Mouse (Mus musculus) midbrain, embryonic 15.5 days (tissue): ENCODE measurements around the gene Zbtb7b. TPM values are rescaled to one million over a fixed set of nuclear protein-coding genes. Genes with fewer than 3 reads are reported as not detected.
A peak's percentile ranks its signal among the peaks of the same experiment; 100 is the strongest.

Source experiments
- ATAC-seq: fragments of 200-750 bp; cut with Nextera tagmentation; replicated peaks from 2 replicates; pipeline ENCODE4 v1.8.0; 2017; ENCODE audit warnings: moderate TSS enrichment
- H3K27ac ChIP-seq: fragments of 300-500 bp; sonication (generic); 2 replicates; pipeline ENCODE4 v1.5.1; 2015; ENCODE audit warnings: mild to moderate bottlenecking, inconsistent platforms
- H3K27me3 ChIP-seq: fragments of 300-500 bp; sonication (generic); replicated peaks from 2 replicates; pipeline ENCODE4 v1.6.1; 2015; ENCODE audit warnings: inconsistent platforms
- H3K36me3 ChIP-seq: fragments of 300-500 bp; sonication (generic); replicated peaks from 2 replicates; pipeline ENCODE4 v1.6.1; 2015; ENCODE audit warnings: inconsistent platforms
- H3K4me1 ChIP-seq: fragments of 300-500 bp; sonication (generic); 2 replicates; pipeline ENCODE4 v1.6.1; 2015; ENCODE audit warnings: inconsistent platforms
- H3K4me2 ChIP-seq: fragments of 300-500 bp; sonication (generic); 2 replicates; pipeline ENCODE4 v1.6.1; 2015; ENCODE audit warnings: inconsistent platforms, mild to moderate bottlenecking, moderate library complexity
- H3K4me3 ChIP-seq: fragments of 300-500 bp; sonication (generic); 2 replicates; pipeline ENCODE4 v1.5.1; 2015; ENCODE audit warnings: mild to moderate bottlenecking, inconsistent platforms
- H3K9ac ChIP-seq: fragments of 300-500 bp; sonication (generic); 2 replicates; pipeline ENCODE4 v1.6.1; 2015; ENCODE audit warnings: mild to moderate bottlenecking, inconsistent platforms
- H3K9me3 ChIP-seq: fragments of 300-500 bp; sonication (generic); 2 replicates; pipeline ENCODE4 v1.6.1; 2016; ENCODE audit warnings: inconsistent platforms
- WGBS: fragments of 180-500 bp; shearing (Covaris S2); methylation state at CpG from one replicate; pipeline ENCODE4 v1.1.7; 2015; ENCODE audit warnings: mixed read lengths; 5-methylcytosine and 5-hydroxymethylcytosine counted together
- polyA plus RNA-seq: library from polyadenylated mRNA; unstranded; fragments of >200 nt; fragmentation: Nextera tagmentation; extraction: Ambion mirVana; gene quantifications from 2 replicates; pipeline ENCODE4 v1.2.1, GENCODE M21; 2015

The Zbtb7b gene
- polyA plus RNA-seq, 1 experiment from 2014 or later, result 0.59 TPM

- no peak overlapping the region for H3K27ac ChIP-seq
- H3K9ac ChIP-seq, result no peak overlapping the region
- H3K4me3 ChIP-seq, result no peak overlapping the region
- H3K27me3 ChIP-seq, result no peaks in the 10 kb centered on the region
- ATAC-seq, result no peak
- H3K36me3 ChIP-seq, result no peaks in the 10 kb centered on the region
- H3K4me1 ChIP-seq, result peaks cover 8% of the 10 kb centered on the region; the same call in 1 of the 2 replicates
- no peaks in the 10 kb centered on the region for H3K9me3 ChIP-seq
- 55% methylated on average over 11 of the region's 11 CpGs for WGBS
- H3K4me2 ChIP-seq, result no peak overlapping the region
Observed at GRCm38 (mm10) chr3:89385451-89385850, 9.1 kb downstream of the Zbtb7b start.

- WGBS, result 46% methylated on average over 12 of the region's 12 CpGs
- Histone ChIP-seq H3K9me3 (no peaks in the 10 kb centered on the region), H3K4me2 (no peak overlapping the region), H3K9ac (no peak overlapping the region), H3K4me1 (peaks cover 5% of the 10 kb centered on the region; the same call in 1 of the 2 replicates), H3K27ac (no peak overlapping the region), H3K27me3 (no peaks in the 10 kb centered on the region), H3K36me3 (no peaks in the 10 kb centered on the region), H3K4me3 (no peak overlapping the region)
- no peak for ATAC-seq
Observed at GRCm38 (mm10) chr3:89384331-89385076, 10.1 kb downstream of the Zbtb7b start.

GRCm38 (mm10) chr3:89383651-89384255 lies 10.8 kb downstream of the Zbtb7b start:
- 88% methylated on average over 5 of the region's 5 CpGs for WGBS
- H3K27me3 ChIP-seq, result no peaks in the 10 kb centered on the region
- no peaks in the 10 kb centered on the region for H3K36me3 ChIP-seq
- H3K4me1 ChIP-seq, result peaks cover 11% of the 10 kb centered on the region
- H3K27ac ChIP-seq, result no peak overlapping the region
- H3K4me2 ChIP-seq, result no peak overlapping the region
- no peaks in the 10 kb centered on the region for H3K9me3 ChIP-seq
- H3K9ac ChIP-seq, result no peak overlapping the region
- H3K4me3 ChIP-seq, result no peak overlapping the region
- ATAC-seq, result no peak

DNA sequence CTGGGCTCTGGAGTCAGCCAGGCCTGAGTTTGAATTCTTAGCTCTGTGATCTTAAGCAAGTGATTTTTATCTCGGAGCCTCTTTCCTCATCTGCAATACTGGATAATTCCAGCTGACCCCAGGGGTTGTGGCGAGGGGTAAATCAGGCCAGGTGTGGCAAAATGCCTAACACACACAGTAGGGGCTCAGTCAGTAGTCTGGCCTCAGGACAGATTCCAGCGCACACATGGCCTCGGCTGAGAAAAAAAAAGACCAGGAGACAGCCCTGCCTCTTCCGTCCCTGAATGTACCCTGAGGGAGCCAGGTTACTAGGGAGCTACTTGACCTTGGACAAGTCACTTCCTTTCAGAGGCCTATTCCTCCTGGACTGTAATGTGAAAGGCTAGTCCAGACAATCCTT lies 11.6 kb downstream of the Zbtb7b start:
- H3K27me3 ChIP-seq, result no peaks in the 10 kb centered on the region
- H3K4me3 ChIP-seq, result no peak overlapping the region
- peaks cover 19% of the 10 kb centered on the region for H3K4me1 ChIP-seq
- H3K36me3 ChIP-seq, result no peaks in the 10 kb centered on the region
- H3K9ac ChIP-seq, result no peak overlapping the region
- ATAC-seq, result no peak
- no peaks in the 10 kb centered on the region for H3K9me3 ChIP-seq
- H3K4me2 ChIP-seq, result no peak overlapping the region
- H3K27ac ChIP-seq, result no peak overlapping the region
- 90% methylated on average over 5 of the region's 5 CpGs for WGBS

DNA sequence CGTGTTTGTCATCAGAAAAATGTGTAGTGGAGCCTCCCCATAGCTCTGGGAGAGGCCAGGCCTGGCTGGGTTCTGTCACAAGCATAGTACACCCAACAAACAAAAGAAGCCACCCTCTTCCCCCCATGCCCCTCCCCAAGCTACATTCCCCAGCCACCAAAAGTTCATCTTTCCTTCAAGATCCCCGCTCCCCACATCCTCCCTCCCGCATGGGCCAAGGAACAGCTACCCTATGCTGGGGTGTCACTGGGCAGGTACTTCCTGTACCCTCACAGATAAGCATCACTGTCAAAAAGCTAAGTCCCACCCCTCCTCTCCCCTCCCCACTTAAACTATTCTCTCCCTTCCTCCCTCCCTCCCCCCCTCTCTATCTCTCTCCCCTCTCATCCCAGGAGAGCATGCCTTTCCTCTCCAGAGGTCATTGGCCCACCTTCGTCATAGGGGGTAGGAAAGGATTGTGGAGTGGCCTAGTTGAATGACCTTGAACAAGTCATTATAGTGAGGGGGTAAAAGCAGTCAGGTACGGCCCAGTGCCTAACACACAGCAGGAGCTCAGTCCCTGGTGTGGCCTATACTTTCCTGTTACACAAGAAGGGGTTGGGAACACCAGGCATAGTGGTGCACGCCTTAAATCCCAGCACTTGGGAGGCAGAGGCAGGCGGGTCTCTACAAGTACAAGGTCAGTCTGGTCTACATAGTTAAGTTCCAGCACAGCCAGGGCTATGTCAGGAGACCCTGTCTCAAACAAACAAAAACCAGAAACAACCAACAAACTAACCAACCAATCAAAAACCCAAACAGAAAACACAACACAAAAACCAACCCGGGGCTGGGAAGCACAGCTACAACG lies 12.3 kb downstream of the Zbtb7b start:
- no peaks in the 10 kb centered on the region for H3K9me3 ChIP-seq
- no peak for ATAC-seq
- H3K27me3 ChIP-seq, result no peaks in the 10 kb centered on the region
- no peak overlapping the region for H3K4me3 ChIP-seq
- H3K27ac ChIP-seq, result no peak overlapping the region
- 90% methylated on average over 9 of the region's 9 CpGs for WGBS
- H3K9ac ChIP-seq, result no peak overlapping the region
- H3K36me3 ChIP-seq, result no peaks in the 10 kb centered on the region
- peaks cover 19% of the 10 kb centered on the region for H3K4me1 ChIP-seq
- no peak overlapping the region for H3K4me2 ChIP-seq

- Histone ChIP-seq H3K4me2 (no peak overlapping the region), H3K4me3 (no peak overlapping the region), H3K9ac (no peak overlapping the region), H3K36me3 (no peaks in the 10 kb centered on the region), H3K4me1 (peaks cover 19% of the 10 kb centered on the region), H3K27ac (no peak overlapping the region), H3K9me3 (no peaks in the 10 kb centered on the region), H3K27me3 (no peaks in the 10 kb centered on the region)
- 86% methylated on average over 11 of the region's 11 CpGs for WGBS
- ATAC-seq, result no peak
Observed at GRCm38 (mm10) chr3:89381233-89381632, 13.3 kb downstream of the Zbtb7b start.

DNA sequence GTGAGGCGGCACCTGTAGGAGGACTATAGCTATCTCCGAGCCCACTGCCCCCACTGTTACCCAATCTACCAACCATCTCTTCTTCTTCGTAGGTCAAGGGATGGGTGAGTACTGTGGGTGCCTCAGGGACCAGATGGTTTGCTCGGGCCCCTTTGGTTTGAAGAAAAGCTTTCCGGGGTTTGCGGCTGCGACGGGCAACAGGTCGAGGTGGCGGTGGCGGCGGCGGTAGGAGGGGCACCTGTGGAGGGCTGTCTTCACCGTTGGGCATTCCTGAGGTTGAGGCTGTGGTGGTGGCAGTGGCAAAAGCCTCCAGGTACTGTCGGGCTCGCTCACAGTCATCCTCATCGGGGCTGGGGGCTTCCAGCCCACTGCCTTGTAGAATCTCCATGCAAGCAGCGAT lies 13.9 kb downstream of the Zbtb7b start:
- Histone ChIP-seq H3K4me2 (no peak overlapping the region), H3K27me3 (no peaks in the 10 kb centered on the region), H3K27ac (no peak overlapping the region), H3K4me3 (no peak overlapping the region), H3K9ac (no peak overlapping the region), H3K36me3 (no peaks in the 10 kb centered on the region), H3K4me1 (peaks cover 19% of the 10 kb centered on the region), H3K9me3 (no peaks in the 10 kb centered on the region)
- 97% methylated on average over 18 of the region's 18 CpGs for WGBS
- ATAC-seq, result no peak

GRCm38 (mm10) chr3:89380291-89380690 lies 14.3 kb downstream of the Zbtb7b start:
- H3K9ac ChIP-seq, result no peak overlapping the region
- peaks cover 19% of the 10 kb centered on the region for H3K4me1 ChIP-seq
- no peaks in the 10 kb centered on the region for H3K9me3 ChIP-seq
- 95% methylated on average over 14 of the region's 14 CpGs for WGBS
- H3K36me3 ChIP-seq, result no peaks in the 10 kb centered on the region
- no peak for ATAC-seq
- H3K27me3 ChIP-seq, result no peaks in the 10 kb centered on the region
- H3K4me3 ChIP-seq, result no peak overlapping the region
- H3K4me2 ChIP-seq, result no peak overlapping the region
- H3K27ac ChIP-seq, result no peak overlapping the region

DNA sequence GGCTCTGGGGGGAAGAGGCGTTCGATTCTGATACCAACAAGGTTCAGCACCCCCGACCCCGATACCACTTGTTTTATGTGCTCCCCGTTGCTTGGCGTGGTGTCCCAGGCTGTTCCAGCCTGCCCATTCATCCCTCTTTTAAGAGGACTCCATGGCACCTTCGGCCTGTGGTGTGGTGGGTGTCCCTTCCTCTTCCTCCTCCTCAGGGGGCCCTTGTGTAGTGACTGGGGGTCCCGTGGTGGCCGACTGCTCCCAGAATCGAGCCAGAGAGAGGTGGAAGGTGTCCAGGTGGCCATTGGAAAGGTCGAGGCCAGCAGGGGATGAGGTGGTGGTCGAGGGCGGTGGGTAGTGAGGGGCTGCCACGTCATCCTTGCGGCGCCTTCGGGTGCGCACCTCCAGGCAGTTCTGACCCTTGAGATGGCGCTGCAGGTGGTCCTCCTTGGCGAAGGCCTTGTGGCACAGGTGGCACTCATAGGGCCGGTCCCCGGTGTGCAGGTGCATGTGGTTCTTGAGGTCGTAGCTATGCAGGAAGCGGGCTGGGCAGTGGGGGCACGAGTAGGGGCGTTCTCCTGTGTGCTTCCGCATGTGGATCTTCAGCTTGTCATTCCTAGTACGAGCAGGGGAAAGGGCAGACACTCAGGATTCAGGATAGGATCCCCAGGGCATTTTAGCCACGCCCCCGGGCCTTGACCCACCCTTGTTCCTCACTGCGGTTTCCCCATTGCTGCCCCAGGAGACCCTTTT lies 15.0 kb downstream of the Zbtb7b start:
- no peak for ATAC-seq
- H3K27me3 ChIP-seq, result no peaks in the 10 kb centered on the region
- no peaks in the 10 kb centered on the region for H3K9me3 ChIP-seq
- H3K4me1 ChIP-seq, result peaks cover 14% of the 10 kb centered on the region
- no peak overlapping the region for H3K27ac ChIP-seq
- H3K4me2 ChIP-seq, result peak overlapping the region; percentile 75; the same call in 1 of the 2 replicates
- WGBS, result 91% methylated on average over 31 of the region's 31 CpGs
- H3K36me3 ChIP-seq, result no peaks in the 10 kb centered on the region
- H3K9ac ChIP-seq, result no peak overlapping the region
- H3K4me3 ChIP-seq, result no peak overlapping the region

GRCm38 (mm10) chr3:89378394-89379067 lies 16.0 kb downstream of the Zbtb7b start:
- WGBS, result 3% methylated on average over 29 of the region's 29 CpGs
- H3K27me3 ChIP-seq, result no peaks in the 10 kb centered on the region
- no peak overlapping the region for H3K27ac ChIP-seq

GRCm38 (mm10) chr3:89377831-89378230 lies 16.7 kb downstream of the Zbtb7b start:
- WGBS, result 53% methylated on average over 4 of the region's 4 CpGs
- Histone ChIP-seq H3K4me1 (peaks cover 14% of the 10 kb centered on the region), H3K4me2 (peak overlapping the region; percentile 75), H3K36me3 (no peaks in the 10 kb centered on the region), H3K9me3 (no peaks in the 10 kb centered on the region), H3K27me3 (no peaks in the 10 kb centered on the region), H3K27ac (no peak overlapping the region), H3K9ac (no peak overlapping the region), H3K4me3 (no peak overlapping the region; the same call in 1 of the 2 replicates)
- ATAC-seq, result peak; percentile 25; the same call in 1 of the 2 replicates

More at GRCm38 (mm10) chr3:89378394-89379067, 16.0 kb downstream of the Zbtb7b start:
- H3K4me1 ChIP-seq, result peaks cover 14% of the 10 kb centered on the region
- peak overlapping the region; percentile 75 for H3K4me2 ChIP-seq
- peak; percentile 83 for ATAC-seq
- no peaks in the 10 kb centered on the region for H3K9me3 ChIP-seq
- H3K36me3 ChIP-seq, result no peaks in the 10 kb centered on the region
- peak overlapping the region; percentile 55 for H3K9ac ChIP-seq
- H3K4me3 ChIP-seq, result peak overlapping the region; percentile 44
